Mouse (Mus musculus) liver, embryonic 16.5 days (tissue): ENCODE results near the gene Tppp3. TPM values are rescaled to one million over a fixed set of nuclear protein-coding genes. Genes with fewer than 3 reads are reported as not detected.

Experiments
- ATAC-seq: fragments of 200-750 bp; cut with Nextera tagmentation; 2 replicates; pipeline ENCODE4 v1.8.0; 2017; ENCODE audit warnings: low read depth, mild to moderate bottlenecking, moderate number of reproducible peaks, moderate library complexity
- H3K27ac ChIP-seq: fragments of 300-500 bp; sonication (generic); 2 replicates; pipeline ENCODE4 v1.5.1; 2014; ENCODE audit warnings: mild to moderate bottlenecking, low read length
- H3K27me3 ChIP-seq: fragments of 300-500 bp; sonication (generic); 2 replicates; pipeline ENCODE4 v1.6.1; 2014; ENCODE audit warnings: low read depth, low read length, mixed read lengths; ENCODE audit not compliant: control insufficient read depth, insufficient read depth
- H3K36me3 ChIP-seq: fragments of 300-500 bp; sonication (generic); 2 replicates; pipeline ENCODE4 v1.6.1; 2014; ENCODE audit warnings: mild to moderate bottlenecking; ENCODE audit not compliant: control insufficient read depth, insufficient read depth
- H3K4me1 ChIP-seq: fragments of 300-500 bp; sonication (generic); 2 replicates; pipeline ENCODE4 v1.6.1; 2014; ENCODE audit warnings: low read depth, low read length, mixed read lengths; ENCODE audit not compliant: control insufficient read depth
- H3K4me2 ChIP-seq: fragments of 300-500 bp; sonication (generic); 2 replicates; pipeline ENCODE4 v1.6.1; 2014; ENCODE audit warnings: low read depth, low read length, mixed read lengths
- H3K4me3 ChIP-seq: fragments of 300-500 bp; sonication (generic); 2 replicates; pipeline ENCODE4 v1.5.1; 2014; ENCODE audit warnings: low read depth, mild to moderate bottlenecking, low read length
- H3K9ac ChIP-seq: fragments of 300-500 bp; sonication (generic); 2 replicates; pipeline ENCODE4 v1.6.1; 2014; ENCODE audit warnings: low read depth, low read length
- H3K9me3 ChIP-seq: fragments of 300-500 bp; sonication (generic); replicated peaks from 2 replicates; pipeline ENCODE4 v1.6.1; 2016; ENCODE audit warnings: low read length; ENCODE audit not compliant: control insufficient read depth
- WGBS: fragments of 180-500 bp; shearing (Covaris S2); extraction: QIAGEN DNeasy Blood & Tissue Kit; methylation state at CpG from one replicate; pipeline ENCODE4 v1.1.7; 2014; ENCODE audit not compliant: insufficient replicate concordance; 5-methylcytosine and 5-hydroxymethylcytosine counted together
- polyA plus RNA-seq: library from polyadenylated mRNA; unstranded; fragments of >200 nt; fragmentation: Nextera tagmentation; extraction: Ambion mirVana; gene quantifications from 2 replicates; pipeline ENCODE4 v1.2.1, GENCODE M21; 2015

Tppp3 gene
- polyA plus RNA-seq, 1 experiment from 2014 or later = 5.9 TPM

- no peak overlapping the region for H3K9ac ChIP-seq
- peaks cover 36% of the 10 kb centered on the region for H3K27me3 ChIP-seq
- no peak overlapping the region for H3K4me2 ChIP-seq
- H3K4me3 ChIP-seq = no peak overlapping the region
- no peaks in the 10 kb centered on the region for H3K9me3 ChIP-seq
- H3K4me1 ChIP-seq = peaks cover 17% of the 10 kb centered on the region
- ATAC-seq = no peak
- H3K36me3 ChIP-seq = no peaks in the 10 kb centered on the region
- 65% methylated on average over 6 of the region's 6 CpGs for WGBS
- no peak overlapping the region for H3K27ac ChIP-seq
These were observed 42.9 kb upstream of the Tppp3 start for GRCm38 (mm10) chr8:105514194-105514593.

DNA sequence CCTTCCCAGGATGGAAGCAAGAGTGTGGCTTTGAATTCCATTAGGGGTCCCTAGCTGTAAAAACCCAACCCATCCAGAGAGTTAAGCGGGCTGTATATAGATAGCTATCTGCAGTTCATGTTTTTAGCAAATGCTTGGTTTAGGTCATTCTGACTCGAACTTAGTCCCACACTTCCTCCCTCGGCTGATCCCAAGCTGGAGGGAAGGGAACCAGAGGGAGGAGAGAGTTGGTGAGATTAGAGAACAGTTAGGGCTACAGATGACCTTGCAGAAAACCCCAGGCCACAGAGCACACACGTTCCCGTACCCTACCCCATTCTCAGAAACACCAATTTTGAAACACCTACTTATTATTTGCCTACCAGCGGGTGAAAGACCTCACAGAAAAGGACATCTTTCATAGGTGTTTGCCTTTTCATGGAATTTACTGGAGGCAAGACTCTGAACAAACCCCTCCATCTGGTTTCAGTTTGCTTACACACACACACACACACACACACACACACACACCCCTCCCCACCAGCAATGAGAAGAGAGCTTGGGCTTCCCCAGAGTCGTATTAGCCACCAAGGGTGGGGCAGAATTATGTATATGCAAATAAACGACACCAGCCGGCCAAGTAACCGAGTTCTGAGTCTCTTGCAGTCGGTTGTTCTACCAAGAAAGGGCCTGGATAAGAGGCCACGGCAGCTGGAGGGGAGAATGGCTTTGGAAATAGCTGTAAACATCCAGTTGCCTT, 38.8 kb upstream of the Tppp3 start:
- WGBS = 24% methylated on average over 12 of the region's 12 CpGs
- no peak overlapping the region for H3K27ac ChIP-seq
- H3K9me3 ChIP-seq = no peaks in the 10 kb centered on the region
- peaks cover 2% of the 10 kb centered on the region; the same call in 1 of the 2 replicates for H3K27me3 ChIP-seq
- H3K9ac ChIP-seq = no peak overlapping the region
- H3K4me2 ChIP-seq = no peak overlapping the region
- H3K4me1 ChIP-seq = no peaks in the 10 kb centered on the region
- H3K4me3 ChIP-seq = no peak overlapping the region
- H3K36me3 ChIP-seq = no peaks in the 10 kb centered on the region
- no peak for ATAC-seq

- H3K4me1 ChIP-seq = no peaks in the 10 kb centered on the region
- no peaks in the 10 kb centered on the region for H3K36me3 ChIP-seq
- ATAC-seq = no peak
- H3K9ac ChIP-seq = no peak overlapping the region
- 79% methylated on average over 1 of the region's 2 CpGs for WGBS
- no peaks in the 10 kb centered on the region for H3K27me3 ChIP-seq
- no peak overlapping the region for H3K4me3 ChIP-seq
- no peak overlapping the region for H3K4me2 ChIP-seq
- H3K27ac ChIP-seq = no peak overlapping the region
- no peaks in the 10 kb centered on the region for H3K9me3 ChIP-seq
These were observed 37.4 kb upstream of the Tppp3 start for GRCm38 (mm10) chr8:105508758-105509157.

GRCm38 (mm10) chr8:105506977-105507376, 35.7 kb upstream of the Tppp3 start:
- H3K4me3 ChIP-seq = no peak overlapping the region
- no peaks in the 10 kb centered on the region for H3K9me3 ChIP-seq
- H3K4me1 ChIP-seq = no peaks in the 10 kb centered on the region
- no peak overlapping the region for H3K27ac ChIP-seq
- 52% methylated on average over 6 of the region's 6 CpGs for WGBS
- H3K27me3 ChIP-seq = no peaks in the 10 kb centered on the region
- no peaks in the 10 kb centered on the region for H3K36me3 ChIP-seq
- no peak for ATAC-seq
- H3K4me2 ChIP-seq = no peak overlapping the region
- H3K9ac ChIP-seq = no peak overlapping the region

DNA sequence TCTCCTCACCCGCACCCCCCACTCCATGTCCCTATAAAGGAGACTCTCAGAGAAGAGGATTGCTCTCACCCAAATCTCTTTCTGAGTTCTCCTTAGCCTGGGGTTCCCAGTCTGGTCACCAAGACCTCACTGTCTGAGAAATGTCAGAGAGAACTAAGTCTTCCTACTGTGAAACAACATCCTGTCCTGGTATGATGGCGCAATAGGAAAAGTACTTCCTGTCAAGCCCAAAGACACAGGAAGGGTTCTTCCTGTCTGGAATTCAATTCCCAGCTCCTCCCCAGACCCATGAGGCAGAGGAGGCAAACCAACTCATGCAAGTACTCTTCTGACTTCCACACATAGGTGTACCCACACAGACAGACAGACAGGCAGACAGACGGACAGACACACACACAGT, 33.3 kb upstream of the Tppp3 start:
- H3K9ac ChIP-seq = no peak overlapping the region
- no peaks in the 10 kb centered on the region for H3K9me3 ChIP-seq
- no peak for ATAC-seq
- H3K4me3 ChIP-seq = no peak overlapping the region
- no peaks in the 10 kb centered on the region for H3K27me3 ChIP-seq
- no peak overlapping the region for H3K4me2 ChIP-seq
- H3K27ac ChIP-seq = no peak overlapping the region
- no peaks in the 10 kb centered on the region for H3K4me1 ChIP-seq
- no peaks in the 10 kb centered on the region for H3K36me3 ChIP-seq
- 69% methylated on average over 3 of the region's 3 CpGs for WGBS

DNA sequence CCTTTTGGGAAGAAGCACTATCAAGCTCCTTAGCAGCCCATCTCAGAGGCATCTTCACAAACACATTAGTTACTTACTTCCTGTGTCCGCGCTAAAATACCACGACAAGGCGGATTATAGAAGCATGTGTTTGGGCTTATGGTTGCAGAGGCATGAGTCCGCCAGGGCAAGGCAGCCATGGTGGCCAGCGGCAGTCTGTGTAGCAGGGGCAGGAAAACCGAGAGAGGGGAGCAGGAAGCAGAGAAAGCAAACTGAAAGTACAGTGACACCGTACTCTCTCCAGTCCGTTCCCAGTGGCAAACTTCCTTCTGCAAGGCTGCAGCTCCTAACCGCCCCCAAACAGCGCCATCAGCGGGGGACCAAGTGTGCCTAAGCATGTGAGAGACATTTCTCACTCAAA, 28.5 kb upstream of the Tppp3 start:
- H3K27ac ChIP-seq = no peak overlapping the region

DNA sequence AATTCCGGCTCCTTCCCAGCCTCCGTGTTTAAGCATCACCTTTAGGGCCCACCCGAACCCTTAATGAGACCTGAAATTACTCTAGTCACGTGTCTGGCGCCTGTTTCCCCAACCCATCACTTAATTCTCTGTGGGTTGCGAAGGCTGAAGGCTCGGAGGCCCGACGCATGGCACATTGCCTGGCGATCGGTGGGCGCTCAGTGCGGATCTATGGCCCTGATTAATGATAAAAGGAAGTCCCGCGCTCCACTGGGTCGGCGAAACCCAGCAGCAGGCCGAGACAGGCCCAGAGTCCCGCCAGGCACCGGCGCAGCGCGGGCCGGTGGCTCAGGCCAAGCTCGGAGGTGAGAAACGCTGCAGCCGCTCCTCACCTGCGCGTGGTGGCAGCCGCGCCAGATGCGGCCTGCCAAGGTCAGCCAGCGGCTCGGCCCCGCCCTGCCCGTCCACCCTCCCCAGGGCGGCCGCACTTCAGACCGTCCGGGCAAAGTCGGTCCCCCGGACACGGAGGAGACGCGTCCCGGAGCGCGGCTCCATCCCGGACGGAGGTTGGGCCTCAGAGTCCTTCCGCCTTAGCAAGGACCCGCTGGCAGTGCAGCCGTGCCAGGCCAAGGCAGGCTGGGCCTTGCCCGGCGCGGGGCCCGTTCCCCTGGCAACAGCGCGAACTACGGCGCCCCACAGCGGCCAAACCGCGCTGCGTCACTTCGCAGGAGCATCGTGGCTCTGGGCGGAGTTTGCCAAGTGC, 25.3 kb upstream of the Tppp3 start, which contains the start of gene Zdhhc1:
Gene Zdhhc1, minus strand, starts transcription at position 464 of the 742 bp plus-strand sequence.
- Histone ChIP-seq H3K27me3 (no peaks in the 10 kb centered on the region; the same call in none of the 2 replicates), H3K36me3 (no peaks in the 10 kb centered on the region), H3K4me3 (peak within 1 kb of the TSS; percentile 77), H3K4me2 (peak within 1 kb of the TSS; percentile 88), H3K27ac (no peak within 1 kb of the TSS), H3K4me1 (peaks cover 10% of the 10 kb centered on the region), H3K9me3 (no peaks in the 10 kb centered on the region), H3K9ac (peak within 1 kb of the TSS; percentile 78)
- ATAC-seq = peak; percentile 82
- under 1% methylated on average over 66 of the region's 68 CpGs for WGBS

More for the DNA sequence above, 28.5 kb upstream of the Tppp3 start:
- peaks cover 10% of the 10 kb centered on the region for H3K4me1 ChIP-seq
- 36% methylated on average over 12 of the region's 12 CpGs for WGBS
- no peaks in the 10 kb centered on the region for H3K9me3 ChIP-seq
- peak overlapping the region; percentile 38 for H3K4me3 ChIP-seq
- no peak overlapping the region for H3K9ac ChIP-seq
- H3K27me3 ChIP-seq = no peaks in the 10 kb centered on the region; the same call in none of the 2 replicates
- ATAC-seq = no peak
- H3K36me3 ChIP-seq = no peaks in the 10 kb centered on the region
- H3K4me2 ChIP-seq = peak overlapping the region; percentile 18; the same call in 1 of the 2 replicates

DNA sequence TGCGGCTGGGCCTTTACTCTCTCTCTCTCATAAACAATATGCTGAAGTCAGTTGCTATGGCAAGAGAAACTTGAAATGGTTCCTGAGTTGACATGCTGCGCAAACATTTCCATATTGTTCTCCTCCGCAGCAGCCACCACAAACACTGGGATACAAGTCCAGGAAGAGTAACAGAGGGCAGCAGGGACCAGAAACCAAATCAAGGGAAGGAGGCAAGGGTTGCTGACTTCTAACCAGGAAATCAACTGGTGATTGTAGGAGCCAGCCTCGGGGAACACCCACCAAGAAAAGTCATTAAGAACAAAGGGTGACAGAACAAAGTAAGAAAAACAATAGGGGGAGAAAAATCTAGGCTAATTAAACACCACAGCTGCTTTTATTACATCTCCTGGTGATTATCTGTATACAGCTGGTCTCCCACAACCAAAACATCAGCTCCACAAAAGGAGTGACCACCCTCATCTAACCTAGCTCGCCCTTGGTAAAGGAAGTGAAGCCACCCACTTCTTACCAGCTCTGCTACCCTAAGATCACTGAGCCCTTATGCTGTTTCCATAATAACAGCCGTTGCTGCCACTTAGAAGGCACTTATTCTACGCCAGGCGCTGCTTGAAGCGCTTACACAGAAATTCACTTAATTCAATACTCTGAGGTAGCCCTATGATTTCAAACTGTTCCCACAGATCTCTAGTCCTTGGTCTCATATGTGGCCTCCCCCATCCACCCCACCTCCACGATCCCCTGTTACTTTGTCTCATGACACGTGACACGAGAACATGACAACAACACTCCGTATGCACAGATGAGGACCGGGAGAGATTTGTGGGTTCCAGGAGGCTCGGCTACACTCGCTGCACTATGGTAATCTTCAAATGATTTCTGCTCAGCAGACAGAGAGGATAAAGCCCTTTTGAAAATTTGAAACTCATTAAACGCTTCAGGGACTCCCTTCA, 24.3 kb upstream of the Tppp3 start:
- H3K9ac ChIP-seq = no peak overlapping the region
- H3K4me1 ChIP-seq = peaks cover 14% of the 10 kb centered on the region
- no peaks in the 10 kb centered on the region; the same call in none of the 2 replicates for H3K27me3 ChIP-seq
- WGBS = 55% methylated on average over 17 of the region's 17 CpGs
- no peak overlapping the region for H3K27ac ChIP-seq
- no peak overlapping the region; the same call in 1 of the 2 replicates for H3K4me3 ChIP-seq
- H3K36me3 ChIP-seq = no peaks in the 10 kb centered on the region
- no peak for ATAC-seq
- peak overlapping the region; percentile 88 for H3K4me2 ChIP-seq
- H3K9me3 ChIP-seq = no peaks in the 10 kb centered on the region
